Mouse (Mus musculus) lung, embryonic 16.5 days (tissue): ENCODE results near the gene Rnf208. TPM values are rescaled to one million over a fixed set of nuclear protein-coding genes. Genes with fewer than 3 reads are reported as not detected.
A peak's percentile ranks its signal among the peaks of the same experiment; 100 is the strongest.

Source experiments
- ATAC-seq: fragments of 200-750 bp; cut with Nextera tagmentation; 2 replicates; pipeline ENCODE4 v1.8.0; 2017; ENCODE audit warnings: low read depth, mild to moderate bottlenecking, moderate library complexity
- H3K27ac ChIP-seq: fragments of 300-500 bp; sonication (generic); 2 replicates; pipeline ENCODE4 v1.5.1; 2014; ENCODE audit warnings: mild to moderate bottlenecking, control low read depth, low read length
- H3K27me3 ChIP-seq: fragments of 300-500 bp; sonication (generic); 2 replicates; pipeline ENCODE4 v1.6.1; 2014; ENCODE audit warnings: low read depth, low read length, mixed read lengths; ENCODE audit not compliant: control insufficient read depth, insufficient read depth
- H3K36me3 ChIP-seq: fragments of 300-500 bp; sonication (generic); 2 replicates; pipeline ENCODE4 v1.6.1; 2014; ENCODE audit warnings: low read length; ENCODE audit not compliant: control insufficient read depth, insufficient read depth
- H3K4me1 ChIP-seq: fragments of 300-500 bp; sonication (generic); replicated peaks from 2 replicates; pipeline ENCODE4 v1.6.1; 2014; ENCODE audit warnings: low read length, mixed read lengths; ENCODE audit not compliant: control insufficient read depth, insufficient read depth
- H3K4me2 ChIP-seq: fragments of 300-500 bp; sonication (generic); 2 replicates; pipeline ENCODE4 v1.6.1; 2014; ENCODE audit warnings: low read depth, low read length, control low read depth
- H3K4me3 ChIP-seq: fragments of 300-500 bp; sonication (generic); 2 replicates; pipeline ENCODE4 v1.5.1; 2014; ENCODE audit warnings: mild to moderate bottlenecking, low read length, control low read depth
- H3K9ac ChIP-seq: fragments of 300-500 bp; sonication (generic); 2 replicates; pipeline ENCODE4 v1.6.1; 2014; ENCODE audit warnings: low read length, control low read depth
- H3K9me3 ChIP-seq: fragments of 300-500 bp; sonication (generic); 2 replicates; pipeline ENCODE4 v1.6.1; 2016; ENCODE audit warnings: low read length; ENCODE audit not compliant: control insufficient read depth
- WGBS: fragments of 180-500 bp; shearing (Covaris S2); extraction: QIAGEN DNeasy Blood & Tissue Kit; methylation state at CpG from one replicate; pipeline ENCODE4 v1.1.7; 2014; 5-methylcytosine and 5-hydroxymethylcytosine counted together
- polyA plus RNA-seq: library from polyadenylated mRNA; unstranded; fragments of >200 nt; fragmentation: Nextera tagmentation; extraction: Ambion mirVana; gene quantifications from 2 replicates; pipeline ENCODE4 v1.2.1, GENCODE M21; 2015

Rnf208 gene
- polyA plus RNA-seq, 1 experiment from 2014 or later, result 9.1 TPM

GRCm38 (mm10) chr2:25228995-25229530 lies 13.0 kb upstream of the Rnf208 start:
- peak overlapping the region; percentile 24; the same call in 1 of the 2 replicates for H3K9ac ChIP-seq

GRCm38 (mm10) chr2:25229582-25229981 lies 12.5 kb upstream of the Rnf208 start:
- no peaks in the 10 kb centered on the region for H3K27me3 ChIP-seq
- H3K36me3 ChIP-seq, result no peaks in the 10 kb centered on the region
- ATAC-seq, result no peak
- no peak overlapping the region for H3K4me2 ChIP-seq
- no peak overlapping the region for H3K27ac ChIP-seq
- WGBS, result 64% methylated on average over 5 of the region's 5 CpGs
- H3K4me3 ChIP-seq, result no peak overlapping the region
- no peak overlapping the region for H3K9ac ChIP-seq
- no peaks in the 10 kb centered on the region for H3K9me3 ChIP-seq
- H3K4me1 ChIP-seq, result peaks cover 16% of the 10 kb centered on the region

More at GRCm38 (mm10) chr2:25228995-25229530, 13.0 kb upstream of the Rnf208 start:
- ATAC-seq, result no peak
- no peak overlapping the region for H3K4me3 ChIP-seq
- H3K4me1 ChIP-seq, result peaks cover 16% of the 10 kb centered on the region
- H3K27me3 ChIP-seq, result no peaks in the 10 kb centered on the region
- no peaks in the 10 kb centered on the region for H3K9me3 ChIP-seq
- H3K36me3 ChIP-seq, result no peaks in the 10 kb centered on the region
- 69% methylated on average over 6 of the region's 6 CpGs for WGBS
- H3K27ac ChIP-seq, result no peak overlapping the region
- no peak overlapping the region for H3K4me2 ChIP-seq

DNA sequence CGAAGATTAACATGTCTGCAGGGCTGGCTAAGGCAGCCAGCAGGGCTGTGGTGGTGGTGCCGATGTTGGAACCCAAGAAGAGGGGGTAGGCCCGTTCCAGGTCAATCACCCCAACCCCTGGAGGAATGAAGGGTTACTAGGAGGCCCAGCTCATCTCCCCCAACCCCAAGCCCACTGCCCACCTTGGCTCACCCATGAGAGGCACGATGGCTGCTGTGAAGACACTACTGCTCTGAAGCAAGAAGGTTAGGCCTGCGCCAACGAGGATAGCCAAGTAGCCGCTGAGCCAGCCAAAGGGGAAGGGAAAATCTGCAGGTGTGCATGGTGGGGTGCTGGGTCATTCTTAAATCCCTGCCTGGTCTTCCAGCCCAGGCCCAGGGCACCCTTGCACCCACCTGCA lies 11.5 kb upstream of the Rnf208 start:
- Histone ChIP-seq H3K27me3 (no peaks in the 10 kb centered on the region), H3K4me3 (no peak overlapping the region), H3K36me3 (no peaks in the 10 kb centered on the region), H3K27ac (no peak overlapping the region), H3K4me2 (no peak overlapping the region), H3K9me3 (no peaks in the 10 kb centered on the region), H3K9ac (no peak overlapping the region), H3K4me1 (peaks cover 13% of the 10 kb centered on the region)
- no peak for ATAC-seq
- WGBS, result 75% methylated on average over 7 of the region's 7 CpGs

DNA sequence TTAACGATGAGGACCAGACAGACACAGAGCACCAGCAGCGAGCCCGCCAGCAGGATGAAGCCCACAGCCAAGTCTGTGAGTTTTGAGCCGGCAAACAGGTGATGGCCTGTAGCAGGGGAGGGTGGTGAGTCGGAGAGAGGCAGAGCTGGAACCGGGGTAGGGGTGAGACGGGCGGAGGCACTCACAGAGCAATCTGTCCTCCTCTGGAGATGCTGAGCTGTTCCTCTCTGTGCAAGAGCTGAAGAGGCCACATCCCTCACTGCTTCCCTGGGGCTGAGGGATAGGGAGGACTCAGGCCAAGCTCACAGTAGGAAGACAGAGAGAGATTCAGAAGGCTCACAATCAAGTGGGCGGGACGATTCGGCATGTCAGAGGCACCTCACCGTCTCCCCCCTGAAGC lies 11.0 kb upstream of the Rnf208 start:
- peaks cover 9% of the 10 kb centered on the region; the same call in 1 of the 2 replicates for H3K4me1 ChIP-seq

DNA sequence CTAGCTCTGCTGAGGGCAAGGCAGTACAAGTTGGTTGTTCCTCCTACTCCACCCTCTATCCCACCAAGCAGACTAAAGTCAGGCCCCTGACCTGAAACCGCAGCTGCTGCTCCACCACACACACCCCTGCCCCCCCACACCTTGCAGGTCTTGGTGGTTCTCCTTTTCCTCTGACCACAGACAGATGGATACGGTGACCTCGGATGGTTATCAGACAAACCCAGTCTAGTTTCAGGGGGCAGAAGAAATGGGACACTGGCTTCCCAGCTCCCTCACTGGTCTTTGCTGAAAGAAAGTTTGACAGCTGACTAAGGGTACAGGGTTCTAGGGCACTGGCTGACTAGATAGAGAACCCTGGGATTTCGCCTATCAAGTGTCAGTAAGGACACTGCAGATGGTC lies 8.6 kb upstream of the Rnf208 start:
- no peak for ATAC-seq
- no peak overlapping the region for H3K27ac ChIP-seq
- no peaks in the 10 kb centered on the region for H3K36me3 ChIP-seq
- no peaks in the 10 kb centered on the region for H3K27me3 ChIP-seq
- H3K4me3 ChIP-seq, result no peak overlapping the region
- no peaks in the 10 kb centered on the region for H3K9me3 ChIP-seq
- H3K9ac ChIP-seq, result no peak overlapping the region
- 59% methylated on average over 4 of the region's 4 CpGs for WGBS
- no peak overlapping the region for H3K4me2 ChIP-seq
- peaks cover 5% of the 10 kb centered on the region; the same call in 1 of the 2 replicates for H3K4me1 ChIP-seq

More for the DNA sequence above, 11.0 kb upstream of the Rnf208 start:
- H3K27me3 ChIP-seq, result no peaks in the 10 kb centered on the region
- H3K9ac ChIP-seq, result no peak overlapping the region
- H3K27ac ChIP-seq, result no peak overlapping the region
- no peak overlapping the region for H3K4me2 ChIP-seq
- H3K9me3 ChIP-seq, result no peaks in the 10 kb centered on the region
- no peak overlapping the region for H3K4me3 ChIP-seq
- 57% methylated on average over 12 of the region's 12 CpGs for WGBS
- no peaks in the 10 kb centered on the region for H3K36me3 ChIP-seq
- ATAC-seq, result no peak

- H3K4me3 ChIP-seq, result no peak within 1 kb of the TSS
- 61% methylated on average over 3 of the region's 3 CpGs for WGBS
- no peak within 1 kb of the TSS for H3K4me2 ChIP-seq
- H3K27ac ChIP-seq, result no peak within 1 kb of the TSS
- H3K4me1 ChIP-seq, result no peaks in the 10 kb centered on the region; the same call in 1 of the 2 replicates
- no peaks in the 10 kb centered on the region for H3K27me3 ChIP-seq
- H3K9ac ChIP-seq, result no peak within 1 kb of the TSS
- H3K9me3 ChIP-seq, result no peaks in the 10 kb centered on the region
- H3K36me3 ChIP-seq, result no peaks in the 10 kb centered on the region
- ATAC-seq, result no peak
These were observed 8.0 kb upstream of the Rnf208 start, which contains the start of gene Slc34a3 for GRCm38 (mm10) chr2:25234050-25234449. TSS of gene Slc34a3 (minus strand) at chr2:25234364.

GRCm38 (mm10) chr2:25234551-25235220 lies 7.4 kb upstream of the Rnf208 start:
- Histone ChIP-seq H3K4me3 (no peak overlapping the region), H3K27ac (no peak overlapping the region), H3K4me2 (no peak overlapping the region), H3K9me3 (no peaks in the 10 kb centered on the region), H3K9ac (no peak overlapping the region), H3K27me3 (no peaks in the 10 kb centered on the region), H3K36me3 (no peaks in the 10 kb centered on the region), H3K4me1 (no peaks in the 10 kb centered on the region)
- WGBS, result 45% methylated on average over 5 of the region's 5 CpGs
- no peak for ATAC-seq

GRCm38 (mm10) chr2:25236614-25237013 lies 5.4 kb upstream of the Rnf208 start, which contains the start of gene Rnf224:
TSS of gene Rnf224 (minus strand) at chr2:25236787.
- Histone ChIP-seq H3K4me3 (no peak within 1 kb of the TSS), H3K4me1 (peaks cover 8% of the 10 kb centered on the region), H3K27me3 (peaks cover 1% of the 10 kb centered on the region), H3K4me2 (no peak within 1 kb of the TSS), H3K36me3 (no peaks in the 10 kb centered on the region), H3K9ac (no peak within 1 kb of the TSS), H3K9me3 (no peaks in the 10 kb centered on the region), H3K27ac (no peak within 1 kb of the TSS)
- no peak for ATAC-seq
- 24% methylated on average over 8 of the region's 8 CpGs for WGBS

- 43% methylated on average over 4 of the region's 4 CpGs for WGBS
- no peak overlapping the region for H3K27ac ChIP-seq
- H3K27me3 ChIP-seq, result peaks cover 10% of the 10 kb centered on the region
These were observed 4.5 kb upstream of the Rnf208 start for GRCm38 (mm10) chr2:25237522-25237921.

More at GRCm38 (mm10) chr2:25237522-25237921, 4.5 kb upstream of the Rnf208 start:
- H3K4me3 ChIP-seq, result no peak overlapping the region
- no peaks in the 10 kb centered on the region for H3K9me3 ChIP-seq
- H3K4me1 ChIP-seq, result peaks cover 8% of the 10 kb centered on the region
- no peak overlapping the region for H3K9ac ChIP-seq
- no peaks in the 10 kb centered on the region for H3K36me3 ChIP-seq
- ATAC-seq, result no peak
- no peak overlapping the region for H3K4me2 ChIP-seq
